Mouse (Mus musculus) neural tube, embryonic 11.5 days (tissue): ENCODE data around the gene Dnal4. TPM values are rescaled to one million over a fixed set of nuclear protein-coding genes. Genes with fewer than 3 reads are reported as not detected.

Experiments
- ATAC-seq: fragments of 200-750 bp; cut with Nextera tagmentation; 2 replicates; pipeline ENCODE4 v1.8.0; 2017; ENCODE audit warnings: moderate number of reproducible peaks, mild to moderate bottlenecking, moderate TSS enrichment, moderate library complexity; ENCODE audit not compliant: insufficient read depth, low FRiP score, low TSS enrichment
- DNase-seq: peaks from one replicate; pipeline ENCODE4 v3.0.0-alpha.2; 2015; ENCODE audit warnings: low spot score
- H3K27ac ChIP-seq: fragments of 300-500 bp; sonication (generic); 2 replicates; pipeline ENCODE4 v1.5.1; 2014; ENCODE audit warnings: low read depth, mild to moderate bottlenecking, low read length
- H3K27me3 ChIP-seq: fragments of 300-500 bp; sonication (generic); 2 replicates; pipeline ENCODE4 v1.6.1; 2014; ENCODE audit warnings: mild to moderate bottlenecking, low read length, mixed read lengths; ENCODE audit not compliant: control insufficient read depth, insufficient read depth
- H3K36me3 ChIP-seq: fragments of 300-500 bp; sonication (generic); 2 replicates; pipeline ENCODE4 v1.6.1; 2014; ENCODE audit warnings: mild to moderate bottlenecking, low read length, moderate library complexity, mixed read lengths; ENCODE audit not compliant: control insufficient read depth, insufficient read depth
- H3K4me1 ChIP-seq: fragments of 300-500 bp; sonication (generic); 2 replicates; pipeline ENCODE4 v1.6.1; 2014; ENCODE audit warnings: low read length, mixed read lengths; ENCODE audit not compliant: control insufficient read depth, insufficient read depth
- H3K4me2 ChIP-seq: fragments of 300-500 bp; sonication (generic); 2 replicates; pipeline ENCODE4 v1.6.1; 2014; ENCODE audit warnings: low read depth, mild to moderate bottlenecking, moderate library complexity
- H3K4me3 ChIP-seq: fragments of 300-500 bp; sonication (generic); 2 replicates; pipeline ENCODE4 v1.5.1; 2014; ENCODE audit warnings: low read depth, low read length
- H3K9ac ChIP-seq: fragments of 300-500 bp; sonication (generic); 2 replicates; pipeline ENCODE4 v1.6.1; 2014; ENCODE audit warnings: mild to moderate bottlenecking, low read length
- H3K9me3 ChIP-seq: fragments of 300-500 bp; sonication (generic); 2 replicates; pipeline ENCODE4 v1.6.1; 2016; ENCODE audit warnings: low read length; ENCODE audit not compliant: control insufficient read depth
- WGBS: fragments of 180-500 bp; shearing (Covaris S2); extraction: QIAGEN DNeasy Blood & Tissue Kit; methylation state at CpG from one replicate; pipeline ENCODE4 v1.1.7; 2014; 5-methylcytosine and 5-hydroxymethylcytosine counted together
- polyA plus RNA-seq: library from polyadenylated mRNA; unstranded; fragments of >200 nt; fragmentation: Nextera tagmentation; extraction: Ambion mirVana; gene quantifications from 2 replicates; pipeline ENCODE4 v1.2.1, GENCODE M21; 2014

The Dnal4 gene
- polyA plus RNA-seq, 1 experiment from 2014 or later: 70.8 TPM

- Histone ChIP-seq H3K27ac (no peak overlapping the region), H3K27me3 (no peaks in the 10 kb centered on the region), H3K9ac (peak overlapping the region; percentile 93), H3K4me3 (peak overlapping the region; percentile 98), H3K4me1 (peaks cover 12% of the 10 kb centered on the region), H3K4me2 (peak overlapping the region; percentile 83), H3K36me3 (peaks cover 13% of the 10 kb centered on the region), H3K9me3 (no peaks in the 10 kb centered on the region)
- DNase-seq: no peak
- ATAC-seq: no peak
- WGBS: 42% methylated on average over 14 of the region's 14 CpGs
Observed at GRCm38 (mm10) chr15:79741173-79741858, 36.3 kb downstream of the Dnal4 start.

GRCm38 (mm10) chr15:79740739-79741138 is 36.9 kb downstream of the Dnal4 start:
- Histone ChIP-seq H3K27me3 (no peaks in the 10 kb centered on the region), H3K9ac (no peak overlapping the region), H3K36me3 (peaks cover 13% of the 10 kb centered on the region), H3K4me1 (peaks cover 12% of the 10 kb centered on the region), H3K27ac (no peak overlapping the region), H3K9me3 (no peaks in the 10 kb centered on the region), H3K4me3 (peak overlapping the region; percentile 98; the same call in 1 of the 2 replicates), H3K4me2 (peak overlapping the region; percentile 83)
- DNase-seq (no peak), ATAC-seq (no peak)
- WGBS: 83% methylated on average over 3 of the region's 3 CpGs

- no peaks in the 10 kb centered on the region for H3K27me3 ChIP-seq
- H3K9me3 ChIP-seq: no peaks in the 10 kb centered on the region
- ATAC-seq (no peak), DNase-seq (no peak)
- H3K4me3 ChIP-seq: no peak overlapping the region
- H3K4me2 ChIP-seq: no peak overlapping the region
- H3K27ac ChIP-seq: no peak overlapping the region
- H3K9ac ChIP-seq: no peak overlapping the region
- WGBS: 87% methylated on average over 8 of the region's 8 CpGs
- no peaks in the 10 kb centered on the region for H3K4me1 ChIP-seq
- H3K36me3 ChIP-seq: peaks cover 26% of the 10 kb centered on the region
Observed at GRCm38 (mm10) chr15:79734311-79734710, 43.3 kb downstream of the Dnal4 start.

- H3K36me3 ChIP-seq: peaks cover 29% of the 10 kb centered on the region
- ATAC-seq (no peak), DNase-seq (no peak)
- H3K4me3 ChIP-seq: no peak overlapping the region
- no peak overlapping the region for H3K27ac ChIP-seq
- H3K9ac ChIP-seq: no peak overlapping the region
- H3K27me3 ChIP-seq: no peaks in the 10 kb centered on the region
- no peak overlapping the region for H3K4me2 ChIP-seq
- H3K9me3 ChIP-seq: no peaks in the 10 kb centered on the region
- WGBS: 69% methylated on average over 4 of the region's 4 CpGs
- H3K4me1 ChIP-seq: no peaks in the 10 kb centered on the region
Observed at GRCm38 (mm10) chr15:79733640-79734039, 44.0 kb downstream of the Dnal4 start.

GRCm38 (mm10) chr15:79733192-79733591 is 44.5 kb downstream of the Dnal4 start:
- Histone ChIP-seq H3K4me1 (no peaks in the 10 kb centered on the region), H3K4me2 (no peak overlapping the region), H3K9me3 (no peaks in the 10 kb centered on the region), H3K27me3 (no peaks in the 10 kb centered on the region), H3K27ac (no peak overlapping the region), H3K9ac (no peak overlapping the region), H3K36me3 (peaks cover 27% of the 10 kb centered on the region), H3K4me3 (no peak overlapping the region)
- DNase-seq (no peak), ATAC-seq (no peak)
- WGBS: 92% methylated on average over 8 of the region's 8 CpGs

GRCm38 (mm10) chr15:79731554-79731953 is 46.1 kb downstream of the Dnal4 start:
- 87% methylated on average over 7 of the region's 7 CpGs for WGBS
- ATAC-seq (no peak), DNase-seq (no peak)
- H3K9me3 ChIP-seq: no peaks in the 10 kb centered on the region
- no peak overlapping the region for H3K4me3 ChIP-seq
- H3K27me3 ChIP-seq: no peaks in the 10 kb centered on the region
- peaks cover 26% of the 10 kb centered on the region for H3K36me3 ChIP-seq
- H3K4me1 ChIP-seq: no peaks in the 10 kb centered on the region
- H3K9ac ChIP-seq: no peak overlapping the region
- no peak overlapping the region for H3K27ac ChIP-seq
- H3K4me2 ChIP-seq: no peak overlapping the region

- H3K27ac ChIP-seq: no peak overlapping the region
- H3K4me1 ChIP-seq: no peaks in the 10 kb centered on the region
- H3K27me3 ChIP-seq: no peaks in the 10 kb centered on the region
- no peak overlapping the region for H3K4me3 ChIP-seq
- no peak overlapping the region for H3K9ac ChIP-seq
- DNase-seq (no peak), ATAC-seq (no peak)
- H3K36me3 ChIP-seq: peaks cover 27% of the 10 kb centered on the region
- H3K4me2 ChIP-seq: no peak overlapping the region
- 92% methylated on average over 10 of the region's 10 CpGs for WGBS
- H3K9me3 ChIP-seq: no peaks in the 10 kb centered on the region
Observed at GRCm38 (mm10) chr15:79728731-79729388, 48.8 kb downstream of the Dnal4 start.

- Histone ChIP-seq H3K27me3 (no peaks in the 10 kb centered on the region), H3K9me3 (no peaks in the 10 kb centered on the region), H3K4me2 (no peak overlapping the region), H3K27ac (no peak overlapping the region), H3K9ac (no peak overlapping the region), H3K4me3 (no peak overlapping the region), H3K36me3 (peaks cover 25% of the 10 kb centered on the region), H3K4me1 (no peaks in the 10 kb centered on the region)
- DNase-seq (no peak), ATAC-seq (no peak)
- 73% methylated on average over 5 of the region's 5 CpGs for WGBS
Observed at GRCm38 (mm10) chr15:79728311-79728710, 49.3 kb downstream of the Dnal4 start.

- Histone ChIP-seq H3K27ac (no peak overlapping the region), H3K4me1 (no peaks in the 10 kb centered on the region), H3K4me2 (no peak overlapping the region), H3K9ac (no peak overlapping the region), H3K36me3 (peaks cover 22% of the 10 kb centered on the region), H3K9me3 (no peaks in the 10 kb centered on the region), H3K27me3 (no peaks in the 10 kb centered on the region), H3K4me3 (no peak overlapping the region)
- ATAC-seq (no peak), DNase-seq (no peak)
- WGBS: 84% methylated on average over 6 of the region's 6 CpGs
Observed at GRCm38 (mm10) chr15:79727840-79728239, 49.8 kb downstream of the Dnal4 start.
